Mouse (Mus musculus): ENCODE measurements around the gene Nt5m. TPM values are rescaled to one million over a fixed set of nuclear protein-coding genes. Genes with fewer than 3 reads are reported as not detected.

Gene Nt5m
- polyA plus RNA-seq, 1 experiment from 2014 or later, result 42.6 TPM

GRCm38 (mm10) chr11:59847891-59848884 is 8.9 kb downstream of the Nt5m start:
- Histone ChIP-seq H3K4me2 (replicated peaks; ENCODE audit: low read depth, low read length) (peak overlapping the region; percentile 74), H3K4me1 (replicated peaks; ENCODE audit: control insufficient read depth, insufficient read depth, low read length) (no peaks in the 10 kb centered on the region), H3K4me3 (ENCODE audit: low read depth, low read length) (peak overlapping the region; percentile 80), H3K9me3 (ENCODE audit: control insufficient read depth, low read length) (no peaks in the 10 kb centered on the region), H3K36me3 (ENCODE audit: control insufficient read depth, insufficient read depth, low read length) (no peaks in the 10 kb centered on the region), H3K27me3 (ENCODE audit: control insufficient read depth, insufficient read depth, low read length) (no peaks in the 10 kb centered on the region), H3K27ac (ENCODE audit: low read depth, low read length) (peak overlapping the region; percentile 89), H3K9ac (ENCODE audit: low read depth, low read length) (peak overlapping the region; percentile 90)
- under 1% methylated on average over 61 of the region's 69 CpGs for WGBS
- peak; percentile 87 for ATAC-seq (ENCODE audit: low FRiP score)
- DNase-seq (ENCODE audit: low spot score), result peak; percentile 80

GRCm38 (mm10) chr11:59852865-59853264 is 13.6 kb downstream of the Nt5m start:
- Histone ChIP-seq H3K36me3 (ENCODE audit: control insufficient read depth, insufficient read depth, low read length) (no peaks in the 10 kb centered on the region), H3K27ac (ENCODE audit: low read depth, low read length) (no peak overlapping the region), H3K4me3 (ENCODE audit: low read depth, low read length) (no peak overlapping the region), H3K9ac (ENCODE audit: low read depth, low read length) (no peak overlapping the region), H3K27me3 (ENCODE audit: control insufficient read depth, insufficient read depth, low read length) (no peaks in the 10 kb centered on the region), H3K9me3 (ENCODE audit: control insufficient read depth, low read length) (no peaks in the 10 kb centered on the region), H3K4me2 (replicated peaks; ENCODE audit: low read depth, low read length) (no peak overlapping the region), H3K4me1 (replicated peaks; ENCODE audit: control insufficient read depth, insufficient read depth, low read length) (no peaks in the 10 kb centered on the region)
- ATAC-seq (ENCODE audit: low FRiP score) (no peak), DNase-seq (ENCODE audit: low spot score) (no peak)
- 76% methylated on average over 3 of the region's 3 CpGs for WGBS

- Histone ChIP-seq H3K9me3 (ENCODE audit: control insufficient read depth, low read length) (no peaks in the 10 kb centered on the region), H3K4me2 (replicated peaks; ENCODE audit: low read depth, low read length) (no peak overlapping the region), H3K9ac (ENCODE audit: low read depth, low read length) (no peak overlapping the region), H3K36me3 (ENCODE audit: control insufficient read depth, insufficient read depth, low read length) (no peaks in the 10 kb centered on the region), H3K4me1 (replicated peaks; ENCODE audit: control insufficient read depth, insufficient read depth, low read length) (no peaks in the 10 kb centered on the region), H3K4me3 (ENCODE audit: low read depth, low read length) (no peak overlapping the region), H3K27ac (ENCODE audit: low read depth, low read length) (no peak overlapping the region), H3K27me3 (ENCODE audit: control insufficient read depth, insufficient read depth, low read length) (no peaks in the 10 kb centered on the region)
- WGBS, result 86% methylated on average over 11 of the region's 11 CpGs
- ATAC-seq (ENCODE audit: low FRiP score), result no peak
- DNase-seq (ENCODE audit: low spot score), result no peak
These were observed 21.2 kb downstream of the Nt5m start for GRCm38 (mm10) chr11:59860467-59860866.

- DNase-seq (ENCODE audit: low spot score), result no peak
- ATAC-seq (ENCODE audit: low FRiP score), result no peak
- H3K4me1 ChIP-seq (replicated peaks; ENCODE audit: control insufficient read depth, insufficient read depth, low read length), result no peaks in the 10 kb centered on the region
- no peak overlapping the region for H3K4me2 ChIP-seq (replicated peaks; ENCODE audit: low read depth, low read length)
- no peaks in the 10 kb centered on the region for H3K9me3 ChIP-seq (ENCODE audit: control insufficient read depth, low read length)
- no peaks in the 10 kb centered on the region for H3K27me3 ChIP-seq (ENCODE audit: control insufficient read depth, insufficient read depth, low read length)
- no peaks in the 10 kb centered on the region for H3K36me3 ChIP-seq (ENCODE audit: control insufficient read depth, insufficient read depth, low read length)
- no peak overlapping the region for H3K27ac ChIP-seq (ENCODE audit: low read depth, low read length)
- 88% methylated on average over 6 of the region's 6 CpGs for WGBS
- no peak overlapping the region for H3K4me3 ChIP-seq (ENCODE audit: low read depth, low read length)
- no peak overlapping the region for H3K9ac ChIP-seq (ENCODE audit: low read depth, low read length)
These were observed 25.1 kb downstream of the Nt5m start for GRCm38 (mm10) chr11:59864316-59864715.

- no peak for DNase-seq (ENCODE audit: low spot score)
- Histone ChIP-seq H3K27me3 (ENCODE audit: control insufficient read depth, insufficient read depth, low read length) (no peaks in the 10 kb centered on the region), H3K9me3 (ENCODE audit: control insufficient read depth, low read length) (no peaks in the 10 kb centered on the region), H3K27ac (ENCODE audit: low read depth, low read length) (no peak overlapping the region), H3K9ac (ENCODE audit: low read depth, low read length) (no peak overlapping the region), H3K4me3 (ENCODE audit: low read depth, low read length) (no peak overlapping the region), H3K4me1 (replicated peaks; ENCODE audit: control insufficient read depth, insufficient read depth, low read length) (no peaks in the 10 kb centered on the region), H3K36me3 (ENCODE audit: control insufficient read depth, insufficient read depth, low read length) (no peaks in the 10 kb centered on the region), H3K4me2 (replicated peaks; ENCODE audit: low read depth, low read length) (no peak overlapping the region)
- WGBS, result 87% methylated on average over 8 of the region's 8 CpGs
- ATAC-seq (ENCODE audit: low FRiP score), result no peak
These were observed 32.9 kb downstream of the Nt5m start for GRCm38 (mm10) chr11:59872124-59872523.

GRCm38 (mm10) chr11:59880031-59880430 is 40.8 kb downstream of the Nt5m start:
- H3K4me1 ChIP-seq (replicated peaks; ENCODE audit: control insufficient read depth, insufficient read depth, low read length), result no peaks in the 10 kb centered on the region
- peak overlapping the region; percentile 43 for H3K9ac ChIP-seq (ENCODE audit: low read depth, low read length)
- H3K4me2 ChIP-seq (replicated peaks; ENCODE audit: low read depth, low read length), result no peak overlapping the region
- DNase-seq (ENCODE audit: low spot score) (peak; percentile 92), ATAC-seq (ENCODE audit: low FRiP score) (peak; percentile 61)
- no peak overlapping the region for H3K27ac ChIP-seq (ENCODE audit: low read depth, low read length)
- no peak overlapping the region for H3K4me3 ChIP-seq (ENCODE audit: low read depth, low read length)
- H3K36me3 ChIP-seq (ENCODE audit: control insufficient read depth, insufficient read depth, low read length), result no peaks in the 10 kb centered on the region
- no peaks in the 10 kb centered on the region for H3K9me3 ChIP-seq (ENCODE audit: control insufficient read depth, low read length)
- H3K27me3 ChIP-seq (ENCODE audit: control insufficient read depth, insufficient read depth, low read length), result no peaks in the 10 kb centered on the region
- 13% methylated on average over 2 of the region's 2 CpGs for WGBS

GRCm38 (mm10) chr11:59885217-59885986 is 46.2 kb downstream of the Nt5m start:
- H3K9ac ChIP-seq (ENCODE audit: low read depth, low read length), result no peak overlapping the region
- 68% methylated on average over 17 of the region's 17 CpGs for WGBS
- DNase-seq (ENCODE audit: low spot score) (peak; percentile 23), ATAC-seq (ENCODE audit: low FRiP score) (no peak)
- no peaks in the 10 kb centered on the region for H3K27me3 ChIP-seq (ENCODE audit: control insufficient read depth, insufficient read depth, low read length)
- no peak overlapping the region for H3K4me3 ChIP-seq (ENCODE audit: low read depth, low read length)
- H3K4me1 ChIP-seq (replicated peaks; ENCODE audit: control insufficient read depth, insufficient read depth, low read length), result no peaks in the 10 kb centered on the region
- no peaks in the 10 kb centered on the region for H3K36me3 ChIP-seq (ENCODE audit: control insufficient read depth, insufficient read depth, low read length)
- H3K27ac ChIP-seq (ENCODE audit: low read depth, low read length), result no peak overlapping the region
- no peaks in the 10 kb centered on the region for H3K9me3 ChIP-seq (ENCODE audit: control insufficient read depth, low read length)
- no peak overlapping the region for H3K4me2 ChIP-seq (replicated peaks; ENCODE audit: low read depth, low read length)

- Histone ChIP-seq H3K4me3 (ENCODE audit: low read depth, low read length) (no peak overlapping the region), H3K36me3 (ENCODE audit: control insufficient read depth, insufficient read depth, low read length) (no peaks in the 10 kb centered on the region), H3K27ac (ENCODE audit: low read depth, low read length) (no peak overlapping the region), H3K9me3 (ENCODE audit: control insufficient read depth, low read length) (no peaks in the 10 kb centered on the region), H3K4me1 (replicated peaks; ENCODE audit: control insufficient read depth, insufficient read depth, low read length) (no peaks in the 10 kb centered on the region), H3K9ac (ENCODE audit: low read depth, low read length) (no peak overlapping the region), H3K27me3 (ENCODE audit: control insufficient read depth, insufficient read depth, low read length) (no peaks in the 10 kb centered on the region), H3K4me2 (replicated peaks; ENCODE audit: low read depth, low read length) (no peak overlapping the region)
- no peak for ATAC-seq (ENCODE audit: low FRiP score)
- no peak for DNase-seq (ENCODE audit: low spot score)
- 77% methylated on average over 1 of the region's 1 CpGs for WGBS
These were observed 47.7 kb downstream of the Nt5m start for GRCm38 (mm10) chr11:59886952-59887351.

All from hindbrain, embryonic 11.5 days (tissue).